Mouse (Mus musculus): ENCODE results near the gene Asphd1. TPM values are rescaled to one million over a fixed set of nuclear protein-coding genes. Genes with fewer than 3 reads are reported as not detected.
A peak's percentile ranks its signal among the peaks of the same experiment; 100 is the strongest.

Asphd1 gene
- polyA plus RNA-seq, 1 experiment: 46.4 TPM

- DNase-seq (ENCODE audit: extremely low spot score in 1 of 2, low spot score in 1 of 2): peak; percentile 76 to 97
Observed at GRCm38 (mm10) chr7:126898102-126898990, 51.0 kb downstream of the Asphd1 start.

- no peak for DNase-seq (ENCODE audit: extremely low spot score in 1 of 2, low spot score in 1 of 2)
Observed at GRCm38 (mm10) chr7:126897390-126898101, 51.8 kb downstream of the Asphd1 start.

GRCm38 (mm10) chr7:126896912-126897311 lies 52.5 kb downstream of the Asphd1 start:
- DNase-seq (ENCODE audit: extremely low spot score in 1 of 2, low spot score in 1 of 2): no peak

Other genes starting within 250 kb of the Asphd1 start
- 135 and 145 TPM in 2 replicates for gene Coro1a, start 241.8 kb downstream of the Asphd1 start, polyA plus RNA-seq (2012; rRNA removed)
- 305 and 314 TPM in 2 replicates for gene Mapk3, start 190.0 kb downstream of the Asphd1 start, polyA plus RNA-seq (2012; rRNA removed)
- gene Gdpd3, start 183.2 kb downstream of the Asphd1 start, polyA plus RNA-seq (2012; rRNA removed): 4.4 and 6.4 TPM in 2 replicates
- gene Ypel3, start 172.6 kb downstream of the Asphd1 start, polyA plus RNA-seq (2012; rRNA removed): 439 and 535 TPM in 2 replicates
- 1.4 and 1.9 TPM in 2 replicates for gene Tbx6, start 168.1 kb downstream of the Asphd1 start, polyA plus RNA-seq (2012; rRNA removed)
- gene Ppp4c, start 157.1 kb downstream of the Asphd1 start, polyA plus RNA-seq (2012; rRNA removed): 84.5 and 85.1 TPM in 2 replicates
- gene Fam57b, start 151.9 kb downstream of the Asphd1 start, polyA plus RNA-seq (2012; rRNA removed): 130 and 142 TPM in 2 replicates
- gene 4930451I11Rik, start 117.9 kb downstream of the Asphd1 start, polyA plus RNA-seq (2012; rRNA removed): 0.53 TPM in 1 of 2 replicates, not detected in the other
- gene Doc2a, start 102.2 kb downstream of the Asphd1 start, polyA plus RNA-seq (2012; rRNA removed): 35.1 and 44.5 TPM in 2 replicates
- 89.0 and 92.5 TPM in 2 replicates for gene Hirip3, start 87.6 kb downstream of the Asphd1 start, polyA plus RNA-seq (2012; rRNA removed)
- 56.0 and 58.8 TPM in 2 replicates for gene Ino80e, start 87.2 kb downstream of the Asphd1 start, polyA plus RNA-seq (2012; rRNA removed)
- 105 and 110 TPM in 2 replicates for gene Taok2, start 64.9 kb downstream of the Asphd1 start, polyA plus RNA-seq (2012; rRNA removed)
- gene Tmem219, start 26.7 kb downstream of the Asphd1 start, polyA plus RNA-seq (2012; rRNA removed): 27.7 and 30.9 TPM in 2 replicates
- gene Kctd13, start 20.7 kb downstream of the Asphd1 start, polyA plus RNA-seq (2012; rRNA removed): 163 and 171 TPM in 2 replicates
- 175 and 194 TPM in 2 replicates for gene Sez6l2, start 981 bp upstream of the Asphd1 start, polyA plus RNA-seq (2012; rRNA removed)
- gene Cdipt, start 26.3 kb upstream of the Asphd1 start, polyA plus RNA-seq (2012; rRNA removed): 224 and 230 TPM in 2 replicates
- gene Cdiptos, start 26.5 kb upstream of the Asphd1 start, polyA plus RNA-seq (2012; rRNA removed): 0.80 and 1.0 TPM in 2 replicates
- gene Mvp, start 65.0 kb upstream of the Asphd1 start, polyA plus RNA-seq (2012; rRNA removed): 8.3 and 8.8 TPM in 2 replicates
- gene Pagr1b, start 66.9 kb upstream of the Asphd1 start, polyA plus RNA-seq (2012; rRNA removed): 1.7 and 2.4 TPM in 2 replicates
- gene Pagr1a, start 67.8 kb upstream of the Asphd1 start, polyA plus RNA-seq (2012; rRNA removed): 30.0 and 42.3 TPM in 2 replicates
- 95.5 and 113 TPM in 2 replicates for gene Gm42742, start 71.5 kb upstream of the Asphd1 start, polyA plus RNA-seq (2012; rRNA removed)
- 227 and 259 TPM in 2 replicates for gene Prrt2, start 71.6 kb upstream of the Asphd1 start, polyA plus RNA-seq (2012; rRNA removed)
- 165 and 186 TPM in 2 replicates for gene Maz, start 77.5 kb upstream of the Asphd1 start, polyA plus RNA-seq (2012; rRNA removed)
- gene Kif22, start 92.9 kb upstream of the Asphd1 start, polyA plus RNA-seq (2012; rRNA removed): 6.0 and 7.4 TPM in 2 replicates
- gene Zg16, start 137.7 kb upstream of the Asphd1 start, polyA plus RNA-seq (2012; rRNA removed): 0.16 and 0.23 TPM in 2 replicates
- 2.3 and 2.9 TPM in 2 replicates for gene AI467606, start 141.8 kb upstream of the Asphd1 start, polyA plus RNA-seq (2012; rRNA removed)
- 0.86 TPM in 2 replicates for gene Qprt, start 172.6 kb upstream of the Asphd1 start, polyA plus RNA-seq (2012; rRNA removed)
- 0.15 and 0.16 TPM in 2 replicates for gene Spn, start 188.2 kb upstream of the Asphd1 start, polyA plus RNA-seq (2012; rRNA removed)
- gene Cd2bp2, start 246.5 kb upstream of the Asphd1 start, polyA plus RNA-seq (2012; rRNA removed): 97.1 and 102 TPM in 2 replicates